ENCODE assay signal across 8 mouse cellular contexts in the genomic region with DNA sequence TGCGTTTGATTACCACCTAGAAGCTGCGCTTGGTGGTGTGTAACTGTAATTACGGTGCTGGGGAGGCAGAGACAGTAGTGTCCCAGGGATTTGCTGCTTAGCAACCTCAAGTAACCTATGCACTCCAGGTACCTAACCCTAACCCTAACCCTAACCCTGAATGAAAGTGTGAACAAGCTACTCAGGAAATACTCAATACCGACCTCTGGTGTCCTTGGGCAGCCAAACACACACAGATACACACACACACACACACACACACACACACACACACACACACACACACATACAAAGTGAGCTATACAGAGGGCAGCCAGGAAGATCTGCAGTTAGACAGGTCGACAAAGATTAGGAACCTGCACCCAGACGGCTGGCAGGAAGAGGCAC. TPM values are rescaled to one million over a fixed set of nuclear protein-coding genes. Genes with fewer than 3 reads are reported as not detected.
DNase-seq lines count a peak whose midpoint lies in the region; ATAC-seq and TF ChIP-seq lines count a peak whose summit lies in the region.

No protein-coding gene starts in this region.

- no peaks in the 10 kb centered on the region; the same call in 1 of the 2 replicates for H3K36me3 ChIP-seq in kidney, adult 2 months (ENCODE audit: control insufficient read depth, insufficient read depth, low read length)
- H3K36me3 ChIP-seq in hindbrain, embryonic 15.5 days, result peaks cover 34% of the 10 kb centered on the region
- peaks cover 20% of the 10 kb centered on the region for H3K36me3 ChIP-seq in midbrain, embryonic 15.5 days (replicated peaks)

- H3K4me3 ChIP-seq in kidney, adult 2 months (ENCODE audit: insufficient read depth, low read depth, low read length), result peak overlapping the region; percentile 78
- H3K4me3 ChIP-seq in bone marrow, adult 2 months (replicated peaks; ENCODE audit: control insufficient read depth, low read depth, low read length), result peak overlapping the region; percentile 99
- peak overlapping the region; percentile 83 for H3K4me3 ChIP-seq in hindbrain, embryonic 15.5 days
- peak overlapping the region; percentile 84 for H3K4me3 ChIP-seq in midbrain, embryonic 15.5 days

- 0 out of 2 replicates have a peak, but pooled peaks have one; percentile 6 for TF ChIP-seq CTCF in kidney, adult 2 months (conservative IDR thresholded peaks at IDR 0.05; ENCODE audit: insufficient read depth, insufficient read length, low read depth, low read length)
- TF ChIP-seq CTCF in bone marrow, adult 2 months (IDR thresholded peaks at IDR 0.05; ENCODE audit: control insufficient read depth, insufficient read depth, low read length), result no peak

- H3K9ac ChIP-seq in hindbrain, embryonic 15.5 days, result peak overlapping the region; percentile 90
- H3K9ac ChIP-seq in midbrain, embryonic 15.5 days, result peak overlapping the region; percentile 84

- no peak overlapping the region for H3K27ac ChIP-seq in kidney, adult 2 months (ENCODE audit: insufficient read depth, low read depth, low read length)
- peak overlapping the region; percentile 72; the same call in 1 of the 2 replicates for H3K27ac ChIP-seq in bone marrow, adult 2 months (ENCODE audit: control insufficient read depth, insufficient read depth, low read depth, low read length, poor library complexity)
- H3K27ac ChIP-seq in hindbrain, embryonic 15.5 days (replicated peaks), result peak overlapping the region; percentile 89
- H3K27ac ChIP-seq in midbrain, embryonic 15.5 days, result peak overlapping the region; percentile 91

- no peaks in the 10 kb centered on the region for H3K9me3 ChIP-seq in hindbrain, embryonic 15.5 days
- H3K9me3 ChIP-seq in midbrain, embryonic 15.5 days, result no peaks in the 10 kb centered on the region

- peak overlapping the region; percentile 83 for H3K4me2 ChIP-seq in hindbrain, embryonic 15.5 days
- peak overlapping the region; percentile 64 for H3K4me2 ChIP-seq in midbrain, embryonic 15.5 days

- no peak for DNase-seq in kidney, adult 2 months
- no peak for DNase-seq in kidney, adult 11 months
- DNase-seq in thymus, postnatal 25 days, result no peak
- DNase-seq in cerebellum, adult 9-10 months, result no peak
- DNase-seq in gastrocnemius, adult 18-20 months (ENCODE audit: low spot score), result no peak

- no peaks in the 10 kb centered on the region for H3K27me3 ChIP-seq in kidney, adult 2 months (replicated peaks; ENCODE audit: control insufficient read depth, insufficient read depth, low read length)
- H3K27me3 ChIP-seq in hindbrain, embryonic 15.5 days, result no peaks in the 10 kb centered on the region
- H3K27me3 ChIP-seq in midbrain, embryonic 15.5 days (replicated peaks), result no peaks in the 10 kb centered on the region

- no peak for ATAC-seq in hindbrain, embryonic 15.5 days (ENCODE audit: low FRiP score, low read depth)
- ATAC-seq in midbrain, embryonic 15.5 days (replicated peaks), result peak; percentile 7

- WGBS in kidney, adult 2 months, result 47% methylated on average over 6 of the region's 6 CpGs
- 46% methylated on average over 6 of the region's 6 CpGs for WGBS in bone marrow, adult 2 months
- 44% methylated on average over 6 of the region's 6 CpGs for WGBS in hindbrain, embryonic 15.5 days
- 51% methylated on average over 6 of the region's 6 CpGs for WGBS in midbrain, embryonic 15.5 days

- peaks cover 3% of the 10 kb centered on the region for H3K4me1 ChIP-seq in kidney, adult 2 months (ENCODE audit: control insufficient read depth, insufficient read depth, low read length)
- no peaks in the 10 kb centered on the region for H3K4me1 ChIP-seq in bone marrow, adult 2 months (ENCODE audit: control insufficient read depth, insufficient read depth, low read length)
- peaks cover 30% of the 10 kb centered on the region for H3K4me1 ChIP-seq in hindbrain, embryonic 15.5 days (replicated peaks)
- H3K4me1 ChIP-seq in midbrain, embryonic 15.5 days, result peaks cover 38% of the 10 kb centered on the region

- TF ChIP-seq POLR2A in kidney, adult 2 months (IDR thresholded peaks at IDR 0.05; ENCODE audit: low read depth, low read length), result no peak
- TF ChIP-seq POLR2A in bone marrow, adult 2 months (IDR thresholded peaks at IDR 0.05; ENCODE audit: borderline replicate concordance, control insufficient read depth, low read depth, low read length), result no peak

RNA-seq across cellular contexts. Expression of a gene that starts 0.3 kb away (rescaled TPM):
- 31.3 and 35.5 TPM in 2 replicates for polyA plus RNA-seq in kidney, adult 2 months (2012; rRNA removed)
- polyA plus RNA-seq in bone marrow, adult 2 months (2011; ENCODE audit: insufficient read depth, insufficient read length, low replicate concordance, missing spikeins), result 28.5 and 40.6 TPM in 2 replicates
- polyA plus RNA-seq in hindbrain, embryonic 15.5 days (2015; fragmentation: Nextera tagmentation; extraction: Ambion mirVana), result 82.8 and 88.6 TPM in 2 replicates
- polyA plus RNA-seq in midbrain, embryonic 15.5 days (2015; fragmentation: Nextera tagmentation; extraction: Ambion mirVana), result 89.2 and 96.7 TPM in 2 replicates
- 10 to 100 TPM; 20.7 to 25.7 TPM for total RNA-seq in gastrocnemius, adult 18-20 months (2021)

RNA-seq across cellular contexts. Expression of a gene that starts 7.6 kb away (rescaled TPM):
- 13.6 and 14.4 TPM in 2 replicates for polyA plus RNA-seq in kidney, adult 2 months (2012; rRNA removed)
- 15.1 and 23.8 TPM in 2 replicates for polyA plus RNA-seq in bone marrow, adult 2 months (2011; ENCODE audit: insufficient read depth, insufficient read length, low replicate concordance, missing spikeins)
- polyA plus RNA-seq in hindbrain, embryonic 15.5 days (2015; fragmentation: Nextera tagmentation; extraction: Ambion mirVana), result 38.3 and 40.6 TPM in 2 replicates
- polyA plus RNA-seq in midbrain, embryonic 15.5 days (2015; fragmentation: Nextera tagmentation; extraction: Ambion mirVana), result 46.4 and 49.1 TPM in 2 replicates
- 1 to 10 TPM; 4.4 to 4.5 TPM for total RNA-seq in gastrocnemius, adult 18-20 months (2021)

RNA-seq across cellular contexts. Expression of a gene that starts 8.9 kb away (rescaled TPM):
- polyA plus RNA-seq in kidney, adult 2 months (2012; rRNA removed), result 0.42 and 0.46 TPM in 2 replicates
- polyA plus RNA-seq in bone marrow, adult 2 months (2011; ENCODE audit: insufficient read depth, insufficient read length, low replicate concordance, missing spikeins), result 0.56 and 1.4 TPM in 2 replicates
- polyA plus RNA-seq in hindbrain, embryonic 15.5 days (2015; fragmentation: Nextera tagmentation; extraction: Ambion mirVana), result 63.5 and 92.1 TPM in 2 replicates
- polyA plus RNA-seq in midbrain, embryonic 15.5 days (2015; fragmentation: Nextera tagmentation; extraction: Ambion mirVana), result 36.7 and 37.7 TPM in 2 replicates
- under 1 TPM in 1 of 2 experiments, not detected in 1; 0.07 TPM for total RNA-seq in gastrocnemius, adult 18-20 months (2021)

RNA-seq across cellular contexts. Expression of a gene that starts 53.8 kb away (rescaled TPM):
- polyA plus RNA-seq in kidney, adult 2 months (2012; rRNA removed), result 0.04 and 0.05 TPM in 2 replicates
- 2.0 TPM in 1 of 2 replicates, not detected in the other for polyA plus RNA-seq in bone marrow, adult 2 months (2011; ENCODE audit: insufficient read depth, insufficient read length, low replicate concordance, missing spikeins)
- 0.87 and 0.96 TPM in 2 replicates for polyA plus RNA-seq in hindbrain, embryonic 15.5 days (2015; fragmentation: Nextera tagmentation; extraction: Ambion mirVana)
- polyA plus RNA-seq in midbrain, embryonic 15.5 days (2015; fragmentation: Nextera tagmentation; extraction: Ambion mirVana), result 0.30 and 0.43 TPM in 2 replicates
- not detected for total RNA-seq in gastrocnemius, adult 18-20 months (2021)

Comparison
In these comparisons a context has a peak if more than half of its experiments do, and no peak if none do; other contexts are left out.
1. RNA of a gene that starts 8.9 kb away (polyA plus RNA-seq): 63.5 to 92.1 TPM in hindbrain, embryonic 15.5 days and 36.7 to 37.7 TPM in midbrain, embryonic 15.5 days; 0.56 to 1.4 TPM in bone marrow, adult 2 months and 0.42 to 0.46 TPM in kidney, adult 2 months; every median in the first group is over 10 times any median in the second.
2. Peak in every context shown above with its lines, with median percentiles within 50 percentile points of each other: H3K4me3 ChIP-seq.